Mouse (Mus musculus): ENCODE results near the gene Fgfr2.

Fgfr2 gene

GRCm38 (mm10) chr7:130319799-130320556 lies 2803.2 kb downstream of the Fgfr2 start:
- CTCF ChIA-PET = no interaction called here

- CTCF ChIA-PET = no interaction called here
These were observed 2806.9 kb downstream of the Fgfr2 start for GRCm38 (mm10) chr7:130316294-130316693.

GRCm38 (mm10) chr7:130315221-130315620 lies 2807.9 kb downstream of the Fgfr2 start:
- CTCF ChIA-PET = no interaction called here

GRCm38 (mm10) chr7:130314658-130315057 lies 2808.5 kb downstream of the Fgfr2 start:
- CTCF ChIA-PET = no interaction called here

- CTCF ChIA-PET = no interaction called here
These were observed 2811.8 kb downstream of the Fgfr2 start for GRCm38 (mm10) chr7:130311362-130311761.

GRCm38 (mm10) chr7:130309180-130309579 lies 2814.0 kb downstream of the Fgfr2 start:
- CTCF ChIA-PET = no interaction called here

GRCm38 (mm10) chr7:130307036-130307435 lies 2816.1 kb downstream of the Fgfr2 start:
- CTCF ChIA-PET = no interaction called here

- CTCF ChIA-PET = no interaction called here
These were observed 2818.5 kb downstream of the Fgfr2 start for GRCm38 (mm10) chr7:130304642-130305041.

- CTCF ChIA-PET = no interaction called here
These were observed 2819.7 kb downstream of the Fgfr2 start for GRCm38 (mm10) chr7:130303464-130303863.

- CTCF ChIA-PET = no interaction called here
These were observed 2822.5 kb downstream of the Fgfr2 start for GRCm38 (mm10) chr7:130300606-130301005.

- CTCF ChIA-PET = no interaction called here
These were observed 2824.1 kb downstream of the Fgfr2 start for GRCm38 (mm10) chr7:130298926-130299594.

- CTCF ChIA-PET = no interaction called here
These were observed 2832.0 kb downstream of the Fgfr2 start for GRCm38 (mm10) chr7:130291179-130291578.

GRCm38 (mm10) chr7:130289428-130289790 lies 2833.7 kb downstream of the Fgfr2 start:
- CTCF ChIA-PET = no interaction called here

GRCm38 (mm10) chr7:130288719-130289427 lies 2834.3 kb downstream of the Fgfr2 start:
- CTCF ChIA-PET = no interaction called here

GRCm38 (mm10) chr7:130288248-130288647 lies 2834.9 kb downstream of the Fgfr2 start:
- CTCF ChIA-PET = no interaction called here

- CTCF ChIA-PET = no interaction called here
These were observed 2844.1 kb downstream of the Fgfr2 start for GRCm38 (mm10) chr7:130278738-130279705.

GRCm38 (mm10) chr7:130278000-130278737 lies 2845.0 kb downstream of the Fgfr2 start:
- CTCF ChIA-PET = no interaction called here

GRCm38 (mm10) chr7:130273265-130273664 lies 2849.9 kb downstream of the Fgfr2 start:
- CTCF ChIA-PET = interaction anchor here (0.7 to 1.1 kb wide), 2 partner anchors 25 to 624 kb away, joined by 5 to 8 read pairs; no protein-coding TSS in a partner anchor

- CTCF ChIA-PET = no interaction called here
These were observed 2852.3 kb downstream of the Fgfr2 start for GRCm38 (mm10) chr7:130270807-130271206.

GRCm38 (mm10) chr7:130269124-130269867 lies 2853.9 kb downstream of the Fgfr2 start:
- CTCF ChIA-PET = no interaction called here
